Mouse (Mus musculus) MEL (cell line): ENCODE measurements around the gene Fbln1. TPM values are rescaled to one million over a fixed set of nuclear protein-coding genes. Genes with fewer than 3 reads are reported as not detected.

Experiments
- DNase-seq: peaks from one replicate; pipeline ENCODE4 v3.0.0; 2011; ENCODE audit warnings: low read depth, low spot score
- H3K27ac ChIP-seq: 2 replicates; pipeline ENCODE4 v1.5.1; 2012; ENCODE audit warnings: low read depth, mild to moderate bottlenecking, control low read depth, low read length, moderate library complexity; ENCODE audit not compliant: control insufficient read depth
- H3K27me3 ChIP-seq, 2 experiments: fragments of 150-350 bp in 1 of 2; sonication (generic) in 1 of 2; 2 replicates each; pipeline ENCODE4 v1.6.1; 2012; ENCODE audit warnings: low read length in 2 of 2, mild to moderate bottlenecking in 2 of 2, improper control_type of control experiment in 1 of 2, moderate library complexity in 1 of 2; ENCODE audit not compliant: insufficient read depth in 2 of 2, control insufficient read depth in 1 of 2
- H3K36me3 ChIP-seq, 2 experiments: 2 replicates each; pipeline ENCODE4 v1.6.1; 2012 to 2014; ENCODE audit warnings: low read length in 2 of 2, improper control_type of control experiment in 1 of 2, inconsistent platforms in 1 of 2, mild to moderate bottlenecking in 1 of 2; ENCODE audit not compliant: insufficient read depth in 2 of 2, control insufficient read depth in 1 of 2
- H3K4me1 ChIP-seq, 2 experiments: fragments of 150-350 bp in 1 of 2; sonication (generic) in 1 of 2; 2 replicates each; pipeline ENCODE4 v1.6.1; 2012; ENCODE audit warnings: low read length in 2 of 2, improper control_type of control experiment in 1 of 2, mild to moderate bottlenecking in 1 of 2; ENCODE audit not compliant: insufficient read depth in 2 of 2, control insufficient read depth in 1 of 2
- H3K4me3 ChIP-seq, 2 experiments: fragments of 150-350 bp in 1 of 2; sonication (generic) in 1 of 2; 2 replicates each; pipeline ENCODE4 v1.5.1; 2012; ENCODE audit warnings: low read depth in 2 of 2, low read length in 2 of 2, mild to moderate bottlenecking in 2 of 2, moderate library complexity in 2 of 2, control low read depth in 1 of 2, improper control_type of control experiment in 1 of 2; ENCODE audit not compliant: control insufficient read depth in 1 of 2, insufficient read depth in 1 of 2
- H3K79me2 ChIP-seq: 2 replicates; pipeline ENCODE4 v1.6.1; 2012; ENCODE audit warnings: mild to moderate bottlenecking, low read length, moderate library complexity; ENCODE audit not compliant: control insufficient read depth, poor library complexity, insufficient read depth
- H3K9ac ChIP-seq: 2 replicates; pipeline ENCODE4 v1.6.1; 2012; ENCODE audit warnings: low read depth, mild to moderate bottlenecking, control low read depth, low read length, moderate library complexity; ENCODE audit not compliant: control insufficient read depth, poor library complexity, severe bottlenecking
- H3K9me3 ChIP-seq: fragments of 150-350 bp; sonication (generic); replicated peaks from 2 replicates; pipeline ENCODE4 v1.6.1; 2012; ENCODE audit warnings: mild to moderate bottlenecking, low read length, improper control_type of control experiment, moderate library complexity; ENCODE audit not compliant: insufficient read depth
- BHLHE40 ChIP-seq: IDR thresholded peaks from 2 replicates; pipeline ENCODE4 v1.6.1; 2012; ENCODE audit warnings: low read depth, mild to moderate bottlenecking, inconsistent platforms, low read length, improper control_type of control experiment, borderline replicate concordance
- CHD2 ChIP-seq: IDR thresholded peaks from 2 replicates; pipeline ENCODE4 v1.6.1; 2011; ENCODE audit warnings: low read length, improper control_type of control experiment
- CTCF ChIP-seq, 3 experiments: IDR thresholded peaks in 2 of 3; conservative IDR thresholded peaks in 1 of 3; 2 replicates each; pipeline ENCODE4 v1.5.1; 2011 to 2012; ENCODE audit warnings: low read length in 3 of 3, low read depth in 2 of 3, mild to moderate bottlenecking in 2 of 3, improper control_type of control experiment in 1 of 3, inconsistent platforms in 1 of 3, mixed read lengths in 1 of 3, moderate library complexity in 1 of 3; ENCODE audit not compliant: control insufficient read depth in 1 of 3, insufficient read depth in 1 of 3, poor library complexity in 1 of 3, severe bottlenecking in 1 of 3
- E2F4 ChIP-seq: IDR thresholded peaks from 2 replicates; pipeline ENCODE4 v1.6.1; 2011; ENCODE audit warnings: low read depth, low read length, improper control_type of control experiment, borderline replicate concordance
- ELF1 ChIP-seq: IDR thresholded peaks from 2 replicates; pipeline ENCODE4 v1.6.1; 2014; ENCODE audit warnings: low read depth, mild to moderate bottlenecking, inconsistent platforms, low read length, improper control_type of control experiment, moderate library complexity
- EP300 ChIP-seq, 2 experiments: IDR thresholded peaks; 2 replicates each; pipeline ENCODE4 v1.6.1; 2011; ENCODE audit warnings: improper control_type of control experiment in 2 of 2, low read length in 2 of 2, low read depth in 1 of 2, mild to moderate bottlenecking in 1 of 2
- ETS1 ChIP-seq: IDR thresholded peaks from 2 replicates; pipeline ENCODE4 v1.6.1; 2012; ENCODE audit warnings: low read depth, mild to moderate bottlenecking, inconsistent platforms, low read length, improper control_type of control experiment, moderate library complexity
- GATA1 ChIP-seq: IDR thresholded peaks from 2 replicates; pipeline ENCODE4 v1.6.1; 2011; ENCODE audit warnings: low read depth, low read length, improper control_type of control experiment
- HCFC1 ChIP-seq: IDR thresholded peaks from 2 replicates; pipeline ENCODE4 v1.6.1; 2012; ENCODE audit warnings: low read depth, mild to moderate bottlenecking, inconsistent platforms, low read length, improper control_type of control experiment, moderate library complexity
- KAT2A ChIP-seq: conservative IDR thresholded peaks from 2 replicates; pipeline ENCODE4 v1.6.1; 2012; ENCODE audit warnings: low read depth, low read length, improper control_type of control experiment, inconsistent platforms
- MAFK ChIP-seq: IDR thresholded peaks from 2 replicates; pipeline ENCODE4 v1.6.1; 2011; ENCODE audit warnings: low read depth, mild to moderate bottlenecking, low read length, improper control_type of control experiment, borderline replicate concordance
- MAX ChIP-seq: IDR thresholded peaks from 2 replicates; pipeline ENCODE4 v1.6.1; 2011; ENCODE audit warnings: low read length, improper control_type of control experiment
- MAZ ChIP-seq: IDR thresholded peaks from 2 replicates; pipeline ENCODE4 v1.6.1; 2012; ENCODE audit warnings: low read depth, mild to moderate bottlenecking, inconsistent platforms, low read length, improper control_type of control experiment
- MEF2A ChIP-seq: IDR thresholded peaks from 2 replicates; pipeline ENCODE4 v1.6.1; 2014; ENCODE audit warnings: low read depth, mild to moderate bottlenecking, inconsistent platforms, low read length, improper control_type of control experiment; ENCODE audit not compliant: poor library complexity, insufficient replicate concordance, severe bottlenecking; ENCODE audit errors: extremely low read depth
- MXI1 ChIP-seq: IDR thresholded peaks from 2 replicates; pipeline ENCODE4 v1.6.1; 2011; ENCODE audit warnings: mild to moderate bottlenecking, low read depth, low read length, improper control_type of control experiment
- MYB ChIP-seq: IDR thresholded peaks from 2 replicates; pipeline ENCODE4 v1.6.1; 2011; ENCODE audit warnings: mild to moderate bottlenecking, low read depth, low read length, improper control_type of control experiment
- MYC ChIP-seq: IDR thresholded peaks from 2 replicates; pipeline ENCODE4 v1.6.1; 2011; ENCODE audit warnings: low read depth, mild to moderate bottlenecking, low read length, improper control_type of control experiment, moderate library complexity
- NELFE ChIP-seq: IDR thresholded peaks from 2 replicates; pipeline ENCODE4 v1.6.1; 2011; ENCODE audit warnings: low read depth, low read length, improper control_type of control experiment
- POLR2A ChIP-seq, 2 experiments: IDR thresholded peaks; 2 replicates each; pipeline ENCODE4 v1.6.1; 2011 to 2012; ENCODE audit warnings: low read length in 2 of 2, mild to moderate bottlenecking in 2 of 2, control low read depth in 1 of 2, improper control_type of control experiment in 1 of 2, low read depth in 1 of 2, moderate library complexity in 1 of 2; ENCODE audit not compliant: control insufficient read depth in 1 of 2, insufficient read depth in 1 of 2, poor library complexity in 1 of 2
- POLR2AphosphoS2 ChIP-seq: IDR thresholded peaks from 2 replicates; pipeline ENCODE4 v1.6.1; 2011; ENCODE audit warnings: low read length, improper control_type of control experiment
- POLR2AphosphoS5 ChIP-seq: IDR thresholded peaks from 2 replicates; pipeline ENCODE4 v1.6.1; 2012; ENCODE audit warnings: low read depth, borderline replicate concordance, mild to moderate bottlenecking, inconsistent platforms, low read length, moderate library complexity, mixed read lengths
- RAD21 ChIP-seq: IDR thresholded peaks from 2 replicates; pipeline ENCODE4 v1.6.1; 2011; ENCODE audit warnings: mild to moderate bottlenecking, low read depth, low read length, improper control_type of control experiment
- RCOR1 ChIP-seq: IDR thresholded peaks from 2 replicates; pipeline ENCODE4 v1.6.1; 2012; ENCODE audit warnings: low read depth, mild to moderate bottlenecking, inconsistent platforms, low read length, improper control_type of control experiment
- SIN3A ChIP-seq: IDR thresholded peaks from 2 replicates; pipeline ENCODE4 v1.6.1; 2012; ENCODE audit warnings: low read length, improper control_type of control experiment, inconsistent platforms
- TAL1 ChIP-seq: IDR thresholded peaks from 2 replicates; pipeline ENCODE4 v1.6.1; 2012; ENCODE audit warnings: mild to moderate bottlenecking, inconsistent platforms, low read length, moderate library complexity, mixed read lengths
- TBP ChIP-seq: IDR thresholded peaks from 2 replicates; pipeline ENCODE4 v1.8.0; 2011; ENCODE audit warnings: low read depth, low read length, improper control_type of control experiment
- USF1 ChIP-seq: IDR thresholded peaks from 2 replicates; pipeline ENCODE4 v1.6.1; 2014; ENCODE audit warnings: low read depth, mild to moderate bottlenecking, inconsistent platforms, low read length, improper control_type of control experiment, moderate library complexity
- ZC3H11A ChIP-seq: IDR thresholded peaks from 2 replicates; pipeline ENCODE4 v1.6.1; 2012; ENCODE audit warnings: low read depth, mild to moderate bottlenecking, inconsistent platforms, low read length, improper control_type of control experiment
- ZMIZ1 ChIP-seq: IDR thresholded peaks from 2 replicates; pipeline ENCODE4 v1.6.1; 2012; ENCODE audit warnings: low read depth, mild to moderate bottlenecking, inconsistent platforms, low read length, improper control_type of control experiment, moderate library complexity
- ZNF384 ChIP-seq: IDR thresholded peaks from 2 replicates; pipeline ENCODE4 v1.6.1; 2012; ENCODE audit warnings: low read depth, mild to moderate bottlenecking, inconsistent platforms, low read length, improper control_type of control experiment
- polyA plus RNA-seq, 2 experiments: library from polyadenylated mRNA; stranded (reverse) in 1 of 2; unstranded in 1 of 2; fragments of >175 nt in 1 of 2; fragments of >200 nt in 1 of 2; gene quantifications; 2 replicates each; pipeline versions ENCODE4 v1.2.1 to v1.2.4; 2012; ENCODE audit warnings: low replicate concordance in 2 of 2, low read depth in 1 of 2; ENCODE audit not compliant: insufficient read length in 2 of 2, insufficient read depth in 1 of 2, missing spikeins in 1 of 2
- total RNA-seq: library from RNA; depleted of rRNA; stranded (reverse); fragments of 300-350 nt; gene quantifications from 2 replicates; pipeline ENCODE4 v1.2.3, GENCODE M21; 2012

The Fbln1 gene
- total and polyA plus RNA-seq, 3 experiments = not detected

GRCm38 (mm10) chr15:85174060-85174459 lies 31.7 kb upstream of the Fbln1 start:
- Histone ChIP-seq H3K36me3 (no peaks in the 10 kb centered on the region), H3K9me3 (no peaks in the 10 kb centered on the region), H3K79me2 (no peaks in the 10 kb centered on the region), H3K9ac (no peak overlapping the region), H3K4me3 (no peak overlapping the region), H3K27ac (no peak overlapping the region), H3K4me1 (no peaks in the 10 kb centered on the region), H3K27me3 (no peaks in the 10 kb centered on the region)
- DNase-seq = no peak
- TF ChIP-seq ELF1 (no peak), ETS1 (no peak), ZMIZ1 (no peak), TAL1 (no peak), MXI1 (no peak), MYC (no peak), MEF2A (no peak), E2F4 (no peak), RAD21 (no peak), KAT2A (no peak), NELFE (no peak), RCOR1 (no peak), SIN3A (no peak), MAX (no peak), POLR2A (IDR thresholded peaks at IDR 0.05; ENCODE audit: control insufficient read depth in 1 of 2, insufficient read depth in 1 of 2, low read depth in 1 of 2, low read length in 2 of 2, poor library complexity in 1 of 2) (no peak), MAFK (no peak), CHD2 (no peak)

DNA sequence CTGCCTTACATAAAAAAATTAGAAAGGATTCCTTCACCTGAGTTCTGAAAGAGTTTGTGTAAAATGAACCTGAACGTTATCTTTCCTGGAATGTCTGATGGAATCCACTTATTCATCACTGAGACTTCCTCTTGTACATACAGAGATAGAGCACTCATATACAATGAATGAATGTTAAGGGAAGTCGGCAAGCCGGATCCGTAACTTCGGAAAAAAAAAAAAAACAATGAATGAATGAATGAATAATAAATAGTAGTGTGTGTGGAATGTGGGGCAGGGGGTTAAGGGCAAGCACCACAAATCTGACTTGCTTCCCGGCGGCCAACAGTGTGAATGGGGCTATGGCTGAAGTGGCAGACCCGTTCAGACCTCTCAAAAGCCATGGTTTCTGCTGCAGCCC lies 28.2 kb upstream of the Fbln1 start:
- DNase-seq = peak; percentile 86
- Histone ChIP-seq H3K27me3 (no peaks in the 10 kb centered on the region), H3K27ac (no peak overlapping the region), H3K4me1 (no peaks in the 10 kb centered on the region), H3K36me3 (no peaks in the 10 kb centered on the region), H3K4me3 (no peak overlapping the region), H3K9me3 (no peaks in the 10 kb centered on the region), H3K79me2 (no peaks in the 10 kb centered on the region), H3K9ac (no peak overlapping the region)
- TF ChIP-seq MEF2A = no peak
- TF ChIP-seq BHLHE40 = no peak
- TF ChIP-seq RAD21 = no peak
- no peak for TF ChIP-seq ZC3H11A
- TF ChIP-seq GATA1 = no peak
- TF ChIP-seq MAX = no peak
- TF ChIP-seq TAL1 = no peak
- no peak for TF ChIP-seq POLR2AphosphoS5
- TF ChIP-seq MYB = no peak
- no peak for TF ChIP-seq CHD2
- TF ChIP-seq ETS1 = no peak
- no peak for TF ChIP-seq KAT2A
- no peak for TF ChIP-seq POLR2AphosphoS2
- no peak for TF ChIP-seq TBP
- TF ChIP-seq CTCF (IDR thresholded peaks at IDR 0.05 in 2 of 3, conservative IDR thresholded peaks at IDR 0.05 in 1 of 3; ENCODE audit: control insufficient read depth in 1 of 3, insufficient read depth in 1 of 3, low read depth in 2 of 3, low read length in 3 of 3, poor library complexity in 1 of 3, severe bottlenecking in 1 of 3) = no peak
- TF ChIP-seq EP300 (IDR thresholded peaks at IDR 0.05; ENCODE audit: low read depth in 1 of 2, low read length in 2 of 2) = no peak
- no peak for TF ChIP-seq USF1
- no peak for TF ChIP-seq HCFC1
- no peak for TF ChIP-seq MAZ
- TF ChIP-seq ZNF384 = no peak
